Mouse (Mus musculus) heart, embryonic 13.5 days (tissue): Measurements from ENCODE around the gene Tcf20. TPM values are rescaled to one million over a fixed set of nuclear protein-coding genes. Genes with fewer than 3 reads are reported as not detected.
"Not testable (repeated sequence)": the region's sequence is repeated elsewhere in the genome, so short reads cannot be mapped to it uniquely, and the experiment has no call there.

Experiments used
- ATAC-seq: fragments of 200-750 bp; cut with Nextera tagmentation; 2 replicates; pipeline ENCODE4 v1.8.0; 2017; ENCODE audit warnings: moderate TSS enrichment; ENCODE audit not compliant: insufficient number of reproducible peaks, low FRiP score, low TSS enrichment; ENCODE audit errors: extremely low read depth
- H3K27ac ChIP-seq: fragments of 300-500 bp; sonication (generic); replicated peaks from 2 replicates; pipeline ENCODE4 v1.5.1; 2015; ENCODE audit warnings: moderate library complexity, mild to moderate bottlenecking, inconsistent platforms
- H3K27me3 ChIP-seq: fragments of 300-500 bp; sonication (generic); replicated peaks from 2 replicates; pipeline ENCODE4 v1.6.1; 2015; ENCODE audit warnings: mild to moderate bottlenecking, inconsistent platforms
- H3K36me3 ChIP-seq: fragments of 300-500 bp; sonication (generic); 2 replicates; pipeline ENCODE4 v1.6.1; 2015; ENCODE audit warnings: mild to moderate bottlenecking, inconsistent platforms
- H3K4me1 ChIP-seq: fragments of 300-500 bp; sonication (generic); 2 replicates; pipeline ENCODE4 v1.6.1; 2015; ENCODE audit warnings: inconsistent platforms
- H3K4me2 ChIP-seq: fragments of 300-500 bp; sonication (generic); 2 replicates; pipeline ENCODE4 v1.6.1; 2015; ENCODE audit warnings: inconsistent platforms, mild to moderate bottlenecking, moderate library complexity
- H3K4me3 ChIP-seq: fragments of 300-500 bp; sonication (generic); 2 replicates; pipeline ENCODE4 v1.5.1; 2015; ENCODE audit warnings: moderate library complexity, mild to moderate bottlenecking, inconsistent platforms
- H3K9ac ChIP-seq: fragments of 300-500 bp; sonication (generic); 2 replicates; pipeline ENCODE4 v1.6.1; 2015; ENCODE audit warnings: inconsistent platforms, mild to moderate bottlenecking, moderate library complexity
- H3K9me3 ChIP-seq: fragments of 300-500 bp; sonication (generic); 2 replicates; pipeline ENCODE4 v1.6.1; 2016; ENCODE audit warnings: inconsistent platforms
- WGBS: fragments of 180-500 bp; shearing (Covaris S2); methylation state at CpG from one replicate; pipeline ENCODE4 v1.1.7; 2015; ENCODE audit warnings: mixed read lengths; 5-methylcytosine and 5-hydroxymethylcytosine counted together
- polyA plus RNA-seq: library from polyadenylated mRNA; unstranded; fragments of >200 nt; fragmentation: Nextera tagmentation; extraction: Ambion mirVana; gene quantifications from 2 replicates; pipeline ENCODE4 v1.2.1, GENCODE M21; 2015

Tcf20 gene
- polyA plus RNA-seq, 1 experiment from 2014 or later = 4.6 TPM

DNA sequence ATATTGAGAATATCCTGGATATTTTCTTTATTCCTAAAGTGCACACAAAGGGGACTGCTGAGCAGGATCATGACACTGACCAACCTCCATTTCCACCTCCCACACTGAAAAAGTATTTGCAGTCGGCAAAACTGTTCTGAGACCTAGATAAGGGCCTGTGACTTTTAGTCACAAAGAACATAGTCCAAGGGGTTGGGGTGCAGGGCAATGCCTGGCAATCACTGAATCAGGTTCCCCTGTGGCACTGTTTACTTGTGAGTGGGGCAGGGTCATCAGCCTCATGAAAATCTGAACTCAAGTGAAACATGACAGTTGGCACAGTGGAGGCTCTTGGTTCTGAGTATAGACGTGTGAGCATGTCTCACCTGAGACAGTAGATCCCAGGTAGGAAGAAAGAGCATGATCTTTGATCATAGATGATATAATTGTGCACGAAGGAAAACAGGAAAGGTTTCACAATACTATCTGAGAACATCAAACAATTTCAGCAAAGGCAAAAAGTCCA, 191.7 kb downstream of the Tcf20 start:
- Histone ChIP-seq H3K9ac (no peak overlapping the region), H3K4me1 (no peaks in the 10 kb centered on the region), H3K36me3 (no peaks in the 10 kb centered on the region), H3K27ac (no peak overlapping the region), H3K4me3 (no peak overlapping the region), H3K4me2 (no peak overlapping the region), H3K9me3 (no peaks in the 10 kb centered on the region), H3K27me3 (no peaks in the 10 kb centered on the region)
- 60% methylated on average over 3 of the region's 3 CpGs for WGBS
- ATAC-seq = no peak

DNA sequence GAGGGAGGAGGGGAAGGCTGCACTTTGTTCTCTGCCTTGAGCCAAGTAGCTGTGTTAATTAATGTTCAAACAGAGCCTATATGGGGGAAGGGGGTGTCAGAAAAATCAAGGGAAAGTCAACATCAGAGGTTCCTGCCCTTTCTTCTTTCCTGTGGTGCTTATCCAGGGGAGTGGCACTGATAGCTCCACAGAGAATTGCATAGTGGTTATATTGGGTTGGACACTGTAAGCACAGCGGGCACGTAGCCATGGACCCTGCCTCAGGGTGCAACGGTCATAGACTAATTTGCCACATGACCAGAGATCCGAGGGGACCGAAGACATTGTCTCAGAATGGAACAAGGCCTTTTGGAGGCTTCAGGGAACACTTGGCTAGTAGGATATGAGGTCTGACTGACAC, 193.4 kb downstream of the Tcf20 start, which contains the start of gene Cyp2d26:
TSS of gene Cyp2d26 (minus strand) at position 18 of the 400 bp plus-strand sequence.
- no peak within 1 kb of the TSS for H3K4me2 ChIP-seq
- no peaks in the 10 kb centered on the region for H3K9me3 ChIP-seq
- H3K9ac ChIP-seq = no peak within 1 kb of the TSS
- 77% methylated on average over 5 of the region's 5 CpGs for WGBS
- no peaks in the 10 kb centered on the region for H3K4me1 ChIP-seq
- no peak within 1 kb of the TSS for H3K27ac ChIP-seq
- no peaks in the 10 kb centered on the region for H3K27me3 ChIP-seq
- H3K36me3 ChIP-seq = no peaks in the 10 kb centered on the region
- ATAC-seq = no peak
- no peak within 1 kb of the TSS for H3K4me3 ChIP-seq

DNA sequence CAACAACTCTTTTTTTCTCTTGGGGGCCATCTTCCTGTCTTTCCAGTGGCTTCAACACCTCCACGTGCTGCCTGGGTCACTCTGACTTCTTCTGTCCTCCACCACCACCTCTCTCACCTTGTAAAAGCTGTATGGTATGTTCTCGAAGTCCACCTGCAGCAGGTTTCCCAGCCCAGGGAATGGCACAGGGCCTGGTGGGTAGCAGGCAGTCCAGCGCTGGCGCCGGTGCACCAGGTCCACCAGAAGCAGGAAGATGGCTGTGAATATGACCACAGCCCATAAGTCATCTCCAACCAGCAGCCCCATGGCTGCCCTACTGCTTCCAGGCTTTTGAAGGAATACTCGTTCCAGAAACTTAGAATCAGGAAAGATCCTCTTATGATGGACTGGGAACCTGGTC, 193.8 kb downstream of the Tcf20 start:
- 79% methylated on average over 6 of the region's 6 CpGs for WGBS
- Histone ChIP-seq H3K9me3 (no peaks in the 10 kb centered on the region), H3K4me2 (no peak overlapping the region), H3K9ac (no peak overlapping the region), H3K27me3 (no peaks in the 10 kb centered on the region), H3K4me3 (no peak overlapping the region), H3K4me1 (no peaks in the 10 kb centered on the region), H3K27ac (no peak overlapping the region), H3K36me3 (no peaks in the 10 kb centered on the region)
- ATAC-seq = no peak

DNA sequence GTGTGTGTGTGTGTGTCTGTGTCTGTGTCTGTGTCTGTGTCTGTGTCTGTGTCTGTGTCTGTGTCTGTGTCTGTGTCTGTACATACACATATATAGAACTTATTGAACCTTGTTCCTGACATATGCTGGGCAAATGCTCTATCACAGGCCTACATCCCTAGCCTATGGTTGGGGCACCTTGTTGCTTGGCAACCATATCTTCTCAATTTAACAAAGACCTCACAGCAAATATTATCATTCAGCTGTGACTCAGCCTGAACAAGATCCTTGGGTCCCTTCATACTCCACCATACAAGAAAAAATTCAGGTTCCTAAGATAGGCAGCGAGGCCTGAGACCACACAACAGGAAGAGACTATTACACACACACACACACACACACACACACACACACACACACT, 194.2 kb downstream of the Tcf20 start:
- H3K4me1 ChIP-seq = no peaks in the 10 kb centered on the region
- H3K4me2 ChIP-seq = no peak overlapping the region
- no peak for ATAC-seq
- no peaks in the 10 kb centered on the region for H3K9me3 ChIP-seq
- H3K36me3 ChIP-seq = no peaks in the 10 kb centered on the region
- no peak overlapping the region for H3K4me3 ChIP-seq
- H3K27me3 ChIP-seq = no peaks in the 10 kb centered on the region
- 65% methylated on average over 1 of the region's 1 CpGs for WGBS
- no peak overlapping the region for H3K9ac ChIP-seq
- H3K27ac ChIP-seq = no peak overlapping the region

DNA sequence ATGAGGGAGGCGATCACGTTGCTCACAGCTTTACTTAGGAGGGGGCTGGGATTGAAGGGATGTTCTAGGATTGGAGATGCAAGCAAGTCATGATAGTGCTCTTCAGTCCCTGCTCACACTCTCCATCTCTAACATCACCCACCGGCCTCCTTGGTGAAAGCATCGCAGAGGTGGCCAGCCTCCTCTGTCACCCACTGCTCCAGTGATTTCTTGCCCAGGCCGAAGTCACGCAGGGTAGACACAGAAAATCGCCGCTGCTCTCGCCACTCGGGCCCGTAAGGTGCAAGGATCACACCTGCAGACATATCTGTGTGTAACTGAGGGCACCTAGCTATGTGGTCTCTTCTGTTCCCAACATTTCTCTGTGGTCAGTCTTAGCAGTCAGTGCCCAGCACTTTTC, 195.1 kb downstream of the Tcf20 start:
- Histone ChIP-seq H3K9me3 (no peaks in the 10 kb centered on the region), H3K4me2 (no peak overlapping the region), H3K36me3 (no peaks in the 10 kb centered on the region), H3K27me3 (no peaks in the 10 kb centered on the region), H3K4me1 (no peaks in the 10 kb centered on the region), H3K4me3 (no peak overlapping the region), H3K9ac (no peak overlapping the region), H3K27ac (no peak overlapping the region)
- ATAC-seq = no peak
- 89% methylated on average over 11 of the region's 11 CpGs for WGBS

DNA sequence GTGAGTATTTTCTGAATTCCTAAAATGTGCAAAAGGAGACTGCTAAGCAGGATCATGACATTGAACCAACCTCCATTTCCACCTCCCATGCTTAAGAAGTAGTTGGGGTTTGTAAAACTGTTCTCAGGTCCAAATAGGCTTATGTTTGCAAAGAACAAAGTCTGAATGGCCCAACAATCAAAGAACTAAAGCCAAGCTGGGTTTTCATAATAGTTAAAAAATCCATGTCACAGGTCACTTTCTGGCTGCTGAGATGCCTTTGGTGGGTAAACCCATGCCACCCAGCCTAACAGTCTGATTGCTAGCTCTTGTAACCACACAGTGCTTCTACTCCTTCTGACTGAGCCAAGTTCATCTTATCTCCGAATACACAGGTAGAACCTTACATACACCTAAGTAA, 203.1 kb downstream of the Tcf20 start:
- Histone ChIP-seq H3K27me3 (no peaks in the 10 kb centered on the region), H3K9ac (no peak overlapping the region), H3K27ac (no peak overlapping the region), H3K9me3 (no peaks in the 10 kb centered on the region), H3K4me3 (no peak overlapping the region), H3K4me2 (no peak overlapping the region), H3K36me3 (no peaks in the 10 kb centered on the region), H3K4me1 (no peaks in the 10 kb centered on the region)
- 64% methylated on average over 1 of the region's 1 CpGs for WGBS
- no peak for ATAC-seq

DNA sequence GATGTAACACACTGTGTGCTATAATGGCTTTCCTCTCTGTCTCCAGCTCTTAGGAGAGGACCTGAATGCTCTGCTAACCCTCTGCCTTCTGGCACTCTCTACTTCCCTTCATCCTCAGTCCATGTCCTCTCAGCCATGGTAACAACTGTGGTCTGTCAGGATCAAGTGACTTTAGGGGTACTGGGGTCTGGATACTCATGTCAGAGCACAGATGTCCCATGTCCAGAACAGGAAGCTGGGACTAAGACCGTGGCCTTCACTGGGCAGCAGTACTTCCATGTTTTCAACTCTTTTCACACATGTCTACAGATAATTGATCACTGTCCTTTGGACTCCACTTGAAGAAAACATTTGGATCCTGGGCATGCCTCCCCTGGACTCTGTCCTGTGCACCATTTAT, 203.9 kb downstream of the Tcf20 start:
- no peak overlapping the region for H3K4me3 ChIP-seq
- H3K27me3 ChIP-seq = no peaks in the 10 kb centered on the region
- H3K36me3 ChIP-seq = no peaks in the 10 kb centered on the region
- H3K9me3 ChIP-seq = no peaks in the 10 kb centered on the region
- H3K27ac ChIP-seq = no peak overlapping the region
- H3K9ac ChIP-seq = no peak overlapping the region
- no peak overlapping the region for H3K4me2 ChIP-seq
- no peaks in the 10 kb centered on the region for H3K4me1 ChIP-seq
- no peak for ATAC-seq
- WGBS = 63% methylated on average over 1 of the region's 1 CpGs

DNA sequence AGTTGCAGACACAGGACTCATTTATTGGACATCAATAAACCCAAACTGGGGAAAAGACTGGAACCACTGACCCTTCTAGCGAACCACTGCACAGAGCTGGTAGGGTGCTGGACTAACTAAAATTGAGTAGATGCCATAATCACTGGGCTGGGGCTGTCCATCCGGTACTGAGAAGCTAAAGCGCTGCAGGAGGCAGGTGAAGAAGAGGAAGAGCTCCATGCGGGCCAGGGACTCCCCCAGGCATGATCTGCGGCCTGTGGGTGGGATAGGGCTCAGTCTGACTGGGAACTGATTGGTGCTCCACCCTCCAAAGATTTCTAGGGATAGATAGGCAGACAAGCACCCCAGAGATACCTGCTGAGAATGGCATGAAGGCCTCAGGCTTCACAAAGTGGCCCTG, 209.8 kb downstream of the Tcf20 start:
- not testable (repeated sequence) for H3K4me1 ChIP-seq, H3K36me3 ChIP-seq, H3K9me3 ChIP-seq, H3K4me3 ChIP-seq, ATAC-seq, H3K9ac ChIP-seq, H3K4me2 ChIP-seq, H3K27ac ChIP-seq, H3K27me3 ChIP-seq
- WGBS = 72% methylated on average over 5 of the region's 5 CpGs

DNA sequence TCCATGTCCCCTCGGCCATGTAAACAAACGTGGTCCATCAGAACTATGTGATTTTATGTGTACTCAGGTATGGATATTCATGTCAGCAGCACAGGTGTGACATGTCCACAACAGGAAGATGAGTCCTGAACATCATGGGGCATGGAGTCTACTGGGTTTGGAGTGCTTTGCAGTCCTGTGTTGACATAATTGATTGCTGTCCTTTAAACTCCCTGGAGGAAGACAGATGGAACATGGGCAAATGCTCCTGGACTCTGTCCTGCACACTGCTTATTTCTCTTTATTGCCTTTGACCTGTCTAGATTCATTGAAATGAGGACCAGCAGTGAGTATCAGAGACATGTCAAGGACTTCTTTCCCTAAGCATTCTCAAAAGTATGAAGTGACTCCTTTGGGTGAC, 221.7 kb downstream of the Tcf20 start:
- H3K4me2 ChIP-seq = no peak overlapping the region
- no peaks in the 10 kb centered on the region for H3K36me3 ChIP-seq
- H3K27ac ChIP-seq = no peak overlapping the region
- no peaks in the 10 kb centered on the region for H3K9me3 ChIP-seq
- H3K4me3 ChIP-seq = no peak overlapping the region
- no peak overlapping the region for H3K9ac ChIP-seq
- H3K27me3 ChIP-seq = no peaks in the 10 kb centered on the region
- H3K4me1 ChIP-seq = no peaks in the 10 kb centered on the region
- WGBS = 75% methylated on average over 2 of the region's 2 CpGs
- no peak for ATAC-seq

DNA sequence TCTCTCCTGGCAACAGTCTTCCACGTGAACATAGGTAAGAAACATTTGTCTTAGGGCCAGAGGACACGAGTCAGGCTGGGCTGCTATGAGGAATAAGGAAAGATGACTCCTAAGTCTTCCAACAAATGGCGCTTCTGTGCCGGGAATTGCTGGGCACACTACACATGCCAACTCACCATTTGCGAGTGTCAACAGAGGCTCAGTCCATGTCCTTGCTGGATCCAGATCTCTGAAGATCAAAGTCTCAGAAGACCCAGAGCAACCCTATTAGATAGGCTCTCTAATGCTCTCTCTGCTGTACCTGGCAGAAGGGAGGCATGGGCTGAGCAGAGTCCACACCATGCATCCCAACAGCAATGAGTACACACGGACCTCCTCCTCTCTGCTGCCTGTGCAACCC, 222.8 kb downstream of the Tcf20 start:
- no peak for ATAC-seq
- no peaks in the 10 kb centered on the region for H3K9me3 ChIP-seq
- H3K36me3 ChIP-seq = no peaks in the 10 kb centered on the region
- no peak overlapping the region for H3K9ac ChIP-seq
- H3K27me3 ChIP-seq = no peaks in the 10 kb centered on the region
- 73% methylated on average over 6 of the region's 6 CpGs for WGBS
- no peak overlapping the region for H3K4me2 ChIP-seq
- H3K27ac ChIP-seq = no peak overlapping the region
- no peaks in the 10 kb centered on the region for H3K4me1 ChIP-seq
- H3K4me3 ChIP-seq = no peak overlapping the region

DNA sequence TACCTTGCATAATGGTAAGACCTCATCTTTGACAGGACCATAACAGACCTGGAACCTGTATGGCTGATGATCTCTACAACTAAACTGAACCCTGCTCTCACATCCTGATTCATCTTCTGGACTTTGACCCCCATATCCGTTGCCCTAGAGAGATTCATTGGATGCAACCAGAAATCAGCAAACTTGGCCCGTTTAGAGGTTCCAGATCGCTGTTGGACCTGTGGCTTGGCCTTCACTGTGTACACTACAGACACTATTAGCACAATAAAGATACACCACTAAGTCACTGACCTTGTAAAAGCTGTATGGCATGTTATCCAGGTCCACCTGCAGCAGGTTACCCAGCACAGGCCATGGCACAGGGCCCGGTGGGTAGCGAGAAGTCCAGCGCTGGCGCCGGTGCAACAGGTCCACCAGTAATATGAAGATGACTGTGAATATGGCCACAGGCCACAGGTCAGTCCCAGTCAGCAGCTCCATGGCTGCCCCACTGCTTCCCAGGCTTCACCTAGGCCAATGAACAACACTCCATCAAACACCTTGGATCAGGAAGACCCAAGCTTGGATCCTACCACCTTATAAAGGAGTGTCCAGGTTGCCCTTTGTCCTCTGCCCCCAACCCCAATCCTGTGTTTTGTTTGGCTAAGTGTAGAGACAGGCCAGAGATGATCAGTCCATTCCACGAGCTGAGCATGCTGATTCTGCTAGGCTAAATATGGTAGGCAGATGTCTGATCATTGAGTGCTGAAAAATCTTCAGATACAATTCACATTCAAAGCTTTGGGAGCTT, 223.8 kb downstream of the Tcf20 start, which contains the start of gene Cyp2d40:
TSS of gene Cyp2d40 (minus strand) at position 553 of the 790 bp plus-strand sequence.
- no peak within 1 kb of the TSS for H3K9ac ChIP-seq
- no peaks in the 10 kb centered on the region for H3K36me3 ChIP-seq
- 83% methylated on average over 9 of the region's 9 CpGs for WGBS
- no peaks in the 10 kb centered on the region for H3K9me3 ChIP-seq
- H3K4me3 ChIP-seq = no peak within 1 kb of the TSS
- no peak within 1 kb of the TSS for H3K4me2 ChIP-seq
- H3K27ac ChIP-seq = no peak within 1 kb of the TSS
- no peaks in the 10 kb centered on the region for H3K4me1 ChIP-seq
- no peaks in the 10 kb centered on the region for H3K27me3 ChIP-seq
- ATAC-seq = no peak
